Mouse (Mus musculus) thymus, adult 2 months (tissue): Measurements from ENCODE around the gene Sugp2. TPM values are rescaled to one million over a fixed set of nuclear protein-coding genes. Genes with fewer than 3 reads are reported as not detected.
A peak's percentile ranks its signal among the peaks of the same experiment; 100 is the strongest.

Source experiments
- DNase-seq: peaks from one replicate; pipeline ENCODE4 v3.0.0; 2021
- H3K27ac ChIP-seq: fragments of 200-500 bp; 2 replicates; pipeline ENCODE4 v1.5.1; 2012; ENCODE audit warnings: low read length, control low read depth; ENCODE audit not compliant: control insufficient read depth, insufficient read depth
- H3K27me3 ChIP-seq: fragments of 200-500 bp; 2 replicates; pipeline ENCODE4 v1.6.1; 2012; ENCODE audit warnings: mild to moderate bottlenecking, low read length, moderate library complexity, mixed read lengths; ENCODE audit not compliant: control insufficient read depth, insufficient read depth
- H3K36me3 ChIP-seq: fragments of 200-500 bp; 2 replicates; pipeline ENCODE4 v1.6.1; 2012; ENCODE audit warnings: mild to moderate bottlenecking, low read length, moderate library complexity; ENCODE audit not compliant: control insufficient read depth, insufficient read depth
- H3K4me1 ChIP-seq: fragments of 200-500 bp; replicated peaks from 2 replicates; pipeline ENCODE4 v1.6.1; 2012; ENCODE audit warnings: low read length; ENCODE audit not compliant: control insufficient read depth, insufficient read depth
- H3K4me3 ChIP-seq: fragments of 200-500 bp; 2 replicates; pipeline ENCODE4 v1.5.1; 2012; ENCODE audit warnings: mild to moderate bottlenecking, low read length, control low read depth, moderate library complexity; ENCODE audit not compliant: control insufficient read depth, insufficient read depth
- CTCF ChIP-seq: fragments of 200-500 bp; IDR thresholded peaks from 2 replicates; pipeline ENCODE4 v1.5.1; 2012; ENCODE audit warnings: mild to moderate bottlenecking, control low read depth, low read length, moderate library complexity, borderline replicate concordance; ENCODE audit not compliant: control insufficient read depth, poor library complexity, insufficient read depth; ENCODE audit errors: extremely low read depth
- POLR2A ChIP-seq: fragments of 200-500 bp; IDR thresholded peaks from 2 replicates; pipeline ENCODE4 v1.6.1; 2012; ENCODE audit warnings: mild to moderate bottlenecking, low read length, control low read depth, moderate library complexity; ENCODE audit not compliant: control insufficient read depth, poor library complexity, insufficient read depth; ENCODE audit errors: extremely low read depth
- WGBS: fragments of 180-500 bp; shearing (Covaris S2); methylation state at CpG from one replicate; pipeline ENCODE4 v1.1.7; 2018; 5-methylcytosine and 5-hydroxymethylcytosine counted together
- polyA plus RNA-seq: library from polyadenylated mRNA; depleted of rRNA; stranded (reverse); fragments of >200 nt; gene quantifications from 2 replicates; pipeline ENCODE4 v1.2.3, GENCODE M21; 2012

The Sugp2 gene
- polyA plus RNA-seq, 1 experiment = 103 TPM

GRCm38 (mm10) chr8:70274350-70274749 lies 40.3 kb downstream of the Sugp2 start:
- no peak for DNase-seq
- H3K27ac ChIP-seq = no peak overlapping the region
- no peak overlapping the region for H3K4me3 ChIP-seq
- H3K36me3 ChIP-seq = no peaks in the 10 kb centered on the region
- TF ChIP-seq CTCF = no peak
- TF ChIP-seq POLR2A = no peak
- H3K27me3 ChIP-seq = no peaks in the 10 kb centered on the region
- H3K4me1 ChIP-seq = peaks cover 12% of the 10 kb centered on the region

GRCm38 (mm10) chr8:70276476-70276875 lies 42.5 kb downstream of the Sugp2 start:
- 69% methylated on average over 3 of the region's 3 CpGs for WGBS
- DNase-seq = no peak
- Histone ChIP-seq H3K4me3 (no peak overlapping the region), H3K27ac (no peak overlapping the region), H3K4me1 (peaks cover 8% of the 10 kb centered on the region), H3K27me3 (no peaks in the 10 kb centered on the region), H3K36me3 (no peaks in the 10 kb centered on the region)
- TF ChIP-seq POLR2A (no peak), CTCF (no peak)

GRCm38 (mm10) chr8:70278175-70278574 lies 44.1 kb downstream of the Sugp2 start:
- no peaks in the 10 kb centered on the region for H3K36me3 ChIP-seq
- WGBS = 26% methylated on average over 15 of the region's 15 CpGs
- H3K4me1 ChIP-seq = peaks cover 11% of the 10 kb centered on the region
- no peak overlapping the region for H3K27ac ChIP-seq
- no peaks in the 10 kb centered on the region for H3K27me3 ChIP-seq
- no peak for TF ChIP-seq POLR2A
- TF ChIP-seq CTCF = no peak
- no peak for DNase-seq
- H3K4me3 ChIP-seq = no peak overlapping the region

GRCm38 (mm10) chr8:70279266-70279665 lies 45.2 kb downstream of the Sugp2 start:
- no peaks in the 10 kb centered on the region for H3K36me3 ChIP-seq
- H3K27ac ChIP-seq = no peak overlapping the region
- H3K4me3 ChIP-seq = no peak overlapping the region
- 49% methylated on average over 8 of the region's 8 CpGs for WGBS
- DNase-seq = no peak
- TF ChIP-seq POLR2A = no peak
- no peak for TF ChIP-seq CTCF
- H3K4me1 ChIP-seq = peaks cover 18% of the 10 kb centered on the region
- no peaks in the 10 kb centered on the region for H3K27me3 ChIP-seq

- H3K27ac ChIP-seq = no peak overlapping the region
- WGBS = 88% methylated on average over 3 of the region's 3 CpGs
- no peaks in the 10 kb centered on the region for H3K27me3 ChIP-seq
- no peak for DNase-seq
- no peaks in the 10 kb centered on the region for H3K36me3 ChIP-seq
- no peak for TF ChIP-seq CTCF
- TF ChIP-seq POLR2A = no peak
- peaks cover 18% of the 10 kb centered on the region for H3K4me1 ChIP-seq
- H3K4me3 ChIP-seq = no peak overlapping the region
These were observed 47.0 kb downstream of the Sugp2 start for GRCm38 (mm10) chr8:70281001-70281400.

- TF ChIP-seq CTCF (peak; percentile 98), POLR2A (peak; percentile 82)
- Histone ChIP-seq H3K4me3 (peak within 1 kb of the TSS; percentile 73), H3K27me3 (no peaks in the 10 kb centered on the region), H3K4me1 (peaks cover 13% of the 10 kb centered on the region), H3K27ac (no peak within 1 kb of the TSS), H3K36me3 (0 out of 2 replicates have a peak, but pooled peaks cover 3% of the 10 kb centered on the region)
- DNase-seq = peak; percentile 93
- 4% methylated on average over 36 of the region's 36 CpGs for WGBS
These were observed 48.6 kb downstream of the Sugp2 start, which contains the start of gene Homer3 for GRCm38 (mm10) chr8:70282603-70283135. TSS of gene Homer3 (plus strand) at chr8:70282827.
